Mouse (Mus musculus) liver, adult 2 months (tissue): Measurements from ENCODE around the gene Adap1. TPM values are rescaled to one million over a fixed set of nuclear protein-coding genes. Genes with fewer than 3 reads are reported as not detected.

Experiments
- DNase-seq: peaks from one replicate; pipeline ENCODE4 v3.0.0-alpha.2; 2011; ENCODE audit warnings: low read depth, low spot score; ENCODE audit errors: extremely low read depth
- H3K27ac ChIP-seq: fragments of 200-500 bp; replicated peaks from 2 replicates; pipeline ENCODE4 v1.5.1; 2012; ENCODE audit warnings: low read depth, mild to moderate bottlenecking, control low read depth, inconsistent platforms, low read length; ENCODE audit not compliant: insufficient read depth
- H3K27me3 ChIP-seq: fragments of 200-500 bp; 2 replicates; pipeline ENCODE4 v1.6.1; 2012; ENCODE audit warnings: mild to moderate bottlenecking, moderate library complexity, low read length, inconsistent platforms; ENCODE audit not compliant: control insufficient read depth, insufficient read depth
- H3K36me3 ChIP-seq: fragments of 200-500 bp; 2 replicates; pipeline ENCODE4 v1.6.1; 2012; ENCODE audit warnings: low read length, inconsistent platforms; ENCODE audit not compliant: control insufficient read depth, insufficient read depth
- H3K4me1 ChIP-seq: fragments of 200-500 bp; 2 replicates; pipeline ENCODE4 v1.6.1; 2011; ENCODE audit warnings: low read length; ENCODE audit not compliant: control insufficient read depth, insufficient read depth
- H3K4me3 ChIP-seq: fragments of 200-500 bp; 2 replicates; pipeline ENCODE4 v1.5.1; 2011; ENCODE audit warnings: low read depth, mild to moderate bottlenecking, control low read depth, low read length, moderate library complexity; ENCODE audit not compliant: insufficient read depth
- H3K79me2 ChIP-seq: fragments of 200-500 bp; 2 replicates; pipeline ENCODE4 v1.6.1; 2012; ENCODE audit warnings: inconsistent platforms, mild to moderate bottlenecking, low read length, moderate library complexity; ENCODE audit not compliant: control insufficient read depth, insufficient read depth
- H3K9ac ChIP-seq: fragments of 200-500 bp; 2 replicates; pipeline ENCODE4 v1.6.1; 2012; ENCODE audit warnings: low read depth, mild to moderate bottlenecking, control low read depth, inconsistent platforms, low read length
- CTCF ChIP-seq: fragments of 200-500 bp; IDR thresholded peaks from 2 replicates; pipeline ENCODE4 v1.5.1; 2011; ENCODE audit warnings: low read depth, low read length, control low read depth
- POLR2A ChIP-seq: fragments of 200-500 bp; IDR thresholded peaks from 2 replicates; pipeline ENCODE4 v1.6.1; 2011; ENCODE audit warnings: low read length, control low read depth; ENCODE audit not compliant: insufficient read depth; ENCODE audit errors: extremely low read depth
- WGBS: fragments of 180-500 bp; shearing (Covaris S2); methylation state at CpG from one replicate; pipeline ENCODE4 v1.1.7; 2018; 5-methylcytosine and 5-hydroxymethylcytosine counted together
- polyA plus RNA-seq: library from polyadenylated mRNA; depleted of rRNA; stranded (reverse); fragments of >200 nt; gene quantifications from 2 replicates; pipeline ENCODE4 v1.2.3, GENCODE M21; 2012
- total RNA-seq: library from RNA; depleted of rRNA; stranded (reverse); fragments of >200 nt; gene quantifications from 2 replicates; pipeline ENCODE4 v1.2.3, GENCODE M21; 2014

Adap1 gene
- total and polyA plus RNA-seq, 2 experiments: 1.3 to 1.5 TPM

GRCm38 (mm10) chr5:139349713-139350112 is 24.3 kb upstream of the Adap1 start:
- Histone ChIP-seq H3K79me2 (peaks cover 2% of the 10 kb centered on the region; the same call in 1 of the 2 replicates), H3K4me1 (peaks cover 14% of the 10 kb centered on the region), H3K27me3 (no peaks in the 10 kb centered on the region), H3K4me3 (no peak overlapping the region), H3K36me3 (no peaks in the 10 kb centered on the region), H3K9ac (no peak overlapping the region), H3K27ac (no peak overlapping the region)
- 95% methylated on average over 6 of the region's 6 CpGs for WGBS
- TF ChIP-seq POLR2A (no peak), CTCF (no peak)
- DNase-seq: no peak

- peaks cover 17% of the 10 kb centered on the region for H3K4me1 ChIP-seq
- peak; percentile 87 for DNase-seq
- H3K27ac ChIP-seq: peak overlapping the region; percentile 89
- H3K4me3 ChIP-seq: no peak overlapping the region
- no peak overlapping the region for H3K9ac ChIP-seq
- TF ChIP-seq POLR2A (no peak), CTCF (no peak)
- no peaks in the 10 kb centered on the region for H3K27me3 ChIP-seq
- H3K79me2 ChIP-seq: peaks cover 5% of the 10 kb centered on the region; the same call in 1 of the 2 replicates
- whole genome bisulfite sequencing: 37% methylated on average over 1 of the region's 1 CpGs
- peaks cover 4% of the 10 kb centered on the region; the same call in 1 of the 2 replicates for H3K36me3 ChIP-seq
Observed at GRCm38 (mm10) chr5:139347225-139347624, 21.8 kb upstream of the Adap1 start.

GRCm38 (mm10) chr5:139345364-139345714 is 19.9 kb upstream of the Adap1 start:
- peaks cover 9% of the 10 kb centered on the region; the same call in 1 of the 2 replicates for H3K36me3 ChIP-seq
- peaks cover 9% of the 10 kb centered on the region; the same call in 1 of the 2 replicates for H3K79me2 ChIP-seq
- no peaks in the 10 kb centered on the region for H3K27me3 ChIP-seq
- H3K4me1 ChIP-seq: peaks cover 17% of the 10 kb centered on the region
- no peak overlapping the region for H3K4me3 ChIP-seq
- H3K9ac ChIP-seq: peak overlapping the region; percentile 40; the same call in 1 of the 2 replicates
- no peak for DNase-seq
- TF ChIP-seq POLR2A: no peak
- TF ChIP-seq CTCF: no peak
- 5% methylated on average over 5 of the region's 5 CpGs for WGBS
- H3K27ac ChIP-seq: peak overlapping the region; percentile 49

GRCm38 (mm10) chr5:139344687-139345363 is 19.4 kb upstream of the Adap1 start:
- TF ChIP-seq POLR2A (peak; percentile 78), CTCF (no peak)
- peak overlapping the region; percentile 87 for H3K4me3 ChIP-seq
- WGBS: under 1% methylated on average over 33 of the region's 33 CpGs
- peaks cover 9% of the 10 kb centered on the region; the same call in 1 of the 2 replicates for H3K36me3 ChIP-seq
- H3K79me2 ChIP-seq: peaks cover 9% of the 10 kb centered on the region; the same call in 1 of the 2 replicates
- H3K9ac ChIP-seq: peak overlapping the region; percentile 94
- peak overlapping the region; percentile 87 for H3K27ac ChIP-seq
- peaks cover 17% of the 10 kb centered on the region for H3K4me1 ChIP-seq
- H3K27me3 ChIP-seq: no peaks in the 10 kb centered on the region
- DNase-seq: peak; percentile 87

- Histone ChIP-seq H3K27me3 (no peaks in the 10 kb centered on the region), H3K4me3 (peak overlapping the region; percentile 87), H3K36me3 (peaks cover 9% of the 10 kb centered on the region; the same call in 1 of the 2 replicates), H3K9ac (peak overlapping the region; percentile 94), H3K79me2 (peaks cover 9% of the 10 kb centered on the region; the same call in 1 of the 2 replicates), H3K27ac (peak overlapping the region; percentile 87), H3K4me1 (peaks cover 17% of the 10 kb centered on the region)
- DNase-seq: peak; percentile 85
- WGBS: 4% methylated on average over 12 of the region's 12 CpGs
- no peak for TF ChIP-seq POLR2A
- peak; percentile 94 for TF ChIP-seq CTCF
Observed at GRCm38 (mm10) chr5:139344021-139344686, 18.7 kb upstream of the Adap1 start.

- no peak for TF ChIP-seq POLR2A
- no peak for TF ChIP-seq CTCF
- no peak overlapping the region for H3K4me3 ChIP-seq
- H3K36me3 ChIP-seq: peaks cover 9% of the 10 kb centered on the region; the same call in 1 of the 2 replicates
- H3K27me3 ChIP-seq: no peaks in the 10 kb centered on the region
- H3K9ac ChIP-seq: no peak overlapping the region
- H3K27ac ChIP-seq: no peak overlapping the region
- DNase-seq: no peak
- H3K79me2 ChIP-seq: peaks cover 4% of the 10 kb centered on the region; the same call in 1 of the 2 replicates
- 89% methylated on average over 11 of the region's 11 CpGs for WGBS
- peaks cover 12% of the 10 kb centered on the region for H3K4me1 ChIP-seq
Observed at GRCm38 (mm10) chr5:139338891-139339290, 13.5 kb upstream of the Adap1 start.
